Mouse (Mus musculus) spleen, postnatal 4 days (tissue): ENCODE measurements around the gene Hs6st2.

Experiments used
- DNase-seq, 2 experiments: peaks; one replicate each; pipeline ENCODE4 v3.0.0; 2022; ENCODE audit warnings: low spot score in 2 of 2

Hs6st2 gene

DNA sequence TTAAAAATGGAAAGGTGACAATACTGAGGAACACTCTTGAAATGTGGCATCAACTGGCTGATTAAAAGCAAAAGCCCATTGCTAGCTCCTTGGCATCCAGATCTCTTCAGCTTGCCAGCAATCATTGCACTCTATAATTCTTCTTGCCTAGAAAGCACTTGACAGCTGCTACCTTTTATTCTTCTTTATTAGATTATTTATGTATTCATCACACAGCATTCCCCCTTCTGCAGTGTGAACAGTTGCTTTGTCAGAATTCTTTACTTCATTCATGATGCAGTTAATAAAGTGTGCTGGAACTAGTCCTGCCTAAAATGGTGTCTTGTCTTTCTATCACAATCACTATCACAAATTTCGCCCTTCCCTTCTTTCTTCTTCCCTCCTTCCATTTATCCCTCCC, 332.0 kb downstream of the Hs6st2 start:
- no peak for DNase-seq

DNA sequence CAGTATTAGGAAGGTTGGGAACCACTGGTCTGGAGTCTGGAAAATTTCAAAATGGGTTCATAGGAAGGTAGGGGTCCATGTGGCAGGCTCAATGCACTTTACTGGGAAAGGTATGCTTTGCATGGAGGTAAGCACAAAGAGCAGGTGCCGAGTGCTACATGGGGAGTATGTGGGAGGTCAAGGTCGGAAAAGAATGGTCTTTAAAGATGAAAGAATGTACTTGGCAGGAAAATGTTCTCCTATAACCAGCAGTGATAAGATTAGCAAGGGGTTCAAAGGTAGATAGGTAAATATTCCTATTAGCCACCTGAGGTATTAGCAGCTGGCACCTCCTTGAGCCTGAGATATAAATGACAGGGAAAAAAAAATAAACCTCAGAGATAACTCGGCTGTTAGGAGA, 338.1 kb downstream of the Hs6st2 start:
- DNase-seq, result no peak
